Mouse (Mus musculus) cortical plate, adult 2 months (tissue): ENCODE measurements at regions not wholly inside any gene's neighbourhood (a gene's known extent, or its start where the extent isn't known, plus 50 kb on each side); places are given as distances from the start of the nearest gene placed in this dataset.

Source experiments
- CTCF ChIP-seq: fragments of 200-500 bp; IDR thresholded peaks from 2 replicates; pipeline ENCODE4 v1.5.1; 2011; ENCODE audit warnings: mild to moderate bottlenecking, control low read depth, low read length; ENCODE audit not compliant: insufficient read depth; ENCODE audit errors: extremely low read depth
- POLR2A ChIP-seq: fragments of 200-500 bp; IDR thresholded peaks from 2 replicates; pipeline ENCODE4 v1.6.1; 2011; ENCODE audit warnings: mild to moderate bottlenecking, low read length, control low read depth; ENCODE audit not compliant: insufficient read depth; ENCODE audit errors: extremely low read depth

- no peak for TF ChIP-seq CTCF
- no peak for TF ChIP-seq POLR2A
Measured at GRCm38 (mm10) chr6:18648898-18649591, 134.4 kb upstream of the Cttnbp2 start.
